Mouse (Mus musculus) liver, adult 10 weeks (tissue): ENCODE results near the gene Plxdc2. TPM values are rescaled to one million over a fixed set of nuclear protein-coding genes. Genes with fewer than 3 reads are reported as not detected.

ENCODE experiments used
- polyA plus RNA-seq: library from polyadenylated mRNA; stranded (reverse); fragments of 350-450 nt; fragmentation: Illumina TruSeq; extraction: RNeasy Lipid Tissue Mini Kit (QIAGEN cat#74804); gene quantifications from one replicate; pipeline ENCODE4 v1.2.3, GENCODE M21; 2014; ENCODE audit warnings: low read depth, low replicate concordance

The Plxdc2 gene
- 1.1 TPM for polyA plus RNA-seq

GRCm38 (mm10) chr2:16356106-16356818, at the start of gene Plxdc2:
Gene Plxdc2 (plus strand): TSS chr2:16356304.

